Mouse (Mus musculus) urinary bladder, postnatal 0 days (tissue): Measurements from ENCODE around the gene Phyhd1. TPM values are rescaled to one million over a fixed set of nuclear protein-coding genes. Genes with fewer than 3 reads are reported as not detected.

ENCODE experiments used
- polyA plus RNA-seq: library from polyadenylated mRNA; unstranded; fragments of >200 nt; fragmentation: Nextera tagmentation; extraction: Ambion mirVana; gene quantifications from 2 replicates; pipeline ENCODE4 v1.2.1, GENCODE M21; 2015

Gene Phyhd1
- polyA plus RNA-seq: 7.8 and 8.7 TPM in 2 replicates

DNA sequence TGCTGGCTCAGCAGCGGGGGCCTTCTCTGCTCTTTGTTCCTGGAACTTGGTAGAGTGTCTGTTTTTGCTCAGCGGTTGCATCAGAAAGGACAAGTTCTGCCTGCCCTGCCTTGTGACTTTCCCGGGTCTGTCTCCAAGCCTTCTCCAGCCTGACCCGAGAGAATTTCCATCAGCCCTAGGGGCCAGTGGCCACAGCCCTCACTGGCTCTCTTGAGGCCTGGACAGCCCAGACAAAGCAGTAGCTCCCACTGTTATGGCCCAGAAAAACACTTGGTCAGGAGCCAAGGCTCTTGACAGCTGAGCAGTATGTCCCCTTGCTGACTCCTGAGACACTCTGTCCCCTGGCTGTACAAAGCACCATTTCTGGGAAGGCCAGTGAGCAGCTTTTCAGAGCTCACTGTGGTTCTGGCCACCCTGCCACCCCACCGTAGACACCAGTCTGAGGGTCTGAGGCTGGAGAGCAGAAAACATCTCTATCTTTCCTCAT lies at the start of gene Phyhd1:
Gene Phyhd1 (plus strand): TSS at position 437 of the 487 bp plus-strand sequence.

DNA sequence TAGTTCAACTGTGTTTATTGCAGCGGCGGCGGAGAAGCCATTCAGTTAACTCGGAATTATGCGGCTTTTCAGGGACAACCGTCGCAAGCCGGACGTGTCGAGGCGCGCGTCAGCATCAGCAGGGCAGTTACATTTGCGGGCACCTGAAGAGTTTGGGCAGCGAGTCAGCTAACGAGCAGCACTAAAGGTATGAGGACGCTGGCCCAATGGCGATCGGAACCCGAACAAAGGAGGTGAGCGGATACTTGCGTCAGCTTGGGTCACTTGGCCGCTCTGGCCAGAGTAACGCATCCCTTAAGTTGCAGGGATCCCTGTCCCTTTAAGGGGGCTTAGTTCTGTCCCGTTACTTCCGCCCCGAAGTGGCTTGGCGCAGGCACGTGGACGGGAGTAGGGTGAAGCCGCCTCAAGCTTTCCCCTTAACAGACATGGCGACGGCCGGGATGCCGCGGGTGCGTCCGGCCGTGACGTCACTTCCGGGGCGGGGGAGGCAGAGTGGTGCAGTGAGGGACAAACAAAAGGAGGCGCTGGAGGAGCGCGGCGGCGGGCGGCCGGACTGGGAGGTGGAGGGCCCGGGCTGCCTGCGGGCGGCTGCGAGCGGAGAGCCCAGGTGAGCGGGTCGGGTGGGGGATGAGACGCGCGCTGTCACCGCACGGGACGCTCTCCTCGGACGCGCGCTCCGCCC lies 28.7 kb upstream of the Phyhd1 start, which contains the start of gene Lrrc8a:
Gene Lrrc8a (plus strand): TSS at position 517 of the 682 bp plus-strand sequence.

DNA sequence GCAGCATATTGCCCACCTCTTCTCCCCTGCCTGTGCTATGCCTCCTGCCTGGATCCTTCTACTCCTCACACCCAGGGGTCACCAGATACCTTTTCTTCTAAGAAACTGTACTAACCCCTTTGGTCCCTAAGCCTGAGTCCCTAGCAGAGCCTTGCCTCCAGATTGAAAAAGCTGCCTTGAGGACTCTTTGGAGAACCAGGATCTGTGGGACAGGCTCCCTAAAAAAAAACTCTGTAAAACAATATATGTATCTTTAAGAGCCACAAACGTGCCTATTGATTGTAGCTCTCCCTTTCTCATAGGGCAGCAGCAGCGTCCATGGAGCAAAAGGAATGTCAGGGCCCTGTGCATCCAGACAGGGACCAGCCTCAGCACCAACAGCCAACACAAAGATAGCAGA lies 25.7 kb upstream of the Phyhd1 start, which contains the start of gene Gm28035:
Gene Gm28035 (plus strand): TSS at position 301 of the 400 bp plus-strand sequence.

DNA sequence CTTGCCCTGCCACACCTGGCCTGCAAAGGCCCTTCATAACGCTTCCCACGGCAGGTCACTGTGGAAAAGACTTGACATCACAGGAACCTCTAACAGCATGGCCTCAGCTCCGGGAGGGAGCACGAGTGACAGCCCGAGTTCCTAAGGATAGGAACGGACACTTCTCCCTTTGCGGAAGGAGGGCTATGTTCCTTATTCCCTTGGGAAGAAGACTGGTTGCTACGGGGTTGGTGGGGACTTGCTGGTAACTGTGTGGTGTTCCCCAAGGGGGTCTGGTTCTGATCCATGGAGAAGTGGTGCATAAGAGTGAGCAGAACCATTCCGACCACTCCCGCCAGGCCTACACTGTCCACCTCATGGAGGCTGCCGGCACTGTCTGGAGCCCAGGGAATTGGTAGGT lies 14.7 kb downstream of the Phyhd1 start, which contains the start of gene Gm28038:
Gene Gm28038 (plus strand): TSS at position 301 of the 400 bp plus-strand sequence.

DNA sequence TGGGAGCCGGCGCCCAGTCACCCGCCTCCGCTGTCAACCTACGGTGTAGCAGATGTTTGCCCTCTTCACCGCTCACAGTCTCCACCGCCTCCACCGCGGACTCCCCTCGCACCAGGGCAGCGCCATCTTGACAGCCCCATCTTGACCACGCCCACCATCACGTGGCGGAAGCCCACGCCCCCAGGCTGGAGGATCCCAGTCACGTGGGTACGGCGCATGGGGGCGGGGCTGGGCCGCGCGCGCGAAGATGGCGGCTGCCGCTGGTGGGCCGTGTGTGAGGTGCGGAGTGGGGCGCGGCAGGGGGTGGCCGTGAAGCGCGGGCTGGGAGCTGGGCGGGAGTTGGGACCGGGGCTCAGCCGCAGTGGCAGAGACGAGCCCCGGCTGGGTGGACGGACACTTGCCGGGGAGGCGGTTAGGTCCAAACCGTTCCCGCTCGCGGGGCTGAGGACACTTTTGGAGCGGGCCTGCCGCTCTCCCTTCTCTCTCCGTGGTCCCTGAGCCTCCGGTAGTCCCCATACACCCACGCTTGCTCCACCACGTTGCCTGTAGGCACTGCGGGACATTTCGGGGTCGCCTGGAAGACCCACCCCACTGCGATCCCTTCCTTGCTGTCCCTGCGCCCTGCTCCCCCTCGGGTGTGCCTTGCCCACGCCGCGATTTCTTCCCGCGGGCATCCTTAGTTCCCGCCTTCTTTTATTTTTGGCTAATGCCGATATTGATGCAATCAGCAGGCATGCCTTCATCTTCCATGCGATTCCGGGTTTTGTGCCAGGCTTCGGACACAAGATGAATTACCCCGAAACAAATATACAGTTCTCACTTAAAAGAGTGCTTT lies 20.4 kb downstream of the Phyhd1 start, which contains the start of the genes Dolk and Nup188:
Gene Dolk (minus strand): TSS at position 143 of the 835 bp plus-strand sequence.
Gene Nup188 (plus strand): TSS at position 206 of the 835 bp plus-strand sequence.

Other genes starting within 250 kb of the Phyhd1 start
- gene Wdr34, start 217.3 kb upstream of the Phyhd1 start, polyA plus RNA-seq: 13.7 and 13.8 TPM in 2 replicates
- 179 and 195 TPM in 2 replicates for gene Set, start 208.8 kb upstream of the Phyhd1 start, polyA plus RNA-seq
- 3.1 TPM in 2 replicates for gene Pkn3, start 188.5 kb upstream of the Phyhd1 start, polyA plus RNA-seq
- 24.9 and 27.9 TPM in 2 replicates for gene Zdhhc12, start 172.6 kb upstream of the Phyhd1 start, polyA plus RNA-seq
- 3.5 and 4.2 TPM in 2 replicates for gene Zer1, start 141.6 kb upstream of the Phyhd1 start, polyA plus RNA-seq
- gene Tbc1d13, start 132.5 kb upstream of the Phyhd1 start, polyA plus RNA-seq: 2.2 and 4.1 TPM in 2 replicates
- 22.8 TPM in 2 replicates for gene Endog, start 94.7 kb upstream of the Phyhd1 start, polyA plus RNA-seq
- gene Spout1, start 87.7 kb upstream of the Phyhd1 start, polyA plus RNA-seq: 25.1 and 25.8 TPM in 2 replicates
- 11.6 and 13.6 TPM in 2 replicates for gene Kyat1, start 60.4 kb upstream of the Phyhd1 start, polyA plus RNA-seq
- gene Lrrc8a, start 28.5 kb upstream of the Phyhd1 start, polyA plus RNA-seq: 27.9 and 29.2 TPM in 2 replicates
- gene Gm28035, start 25.6 kb upstream of the Phyhd1 start, polyA plus RNA-seq: 0.06 and 0.07 TPM in 2 replicates
- not detected in 2 replicates for gene Gm28038, start 14.8 kb downstream of the Phyhd1 start, polyA plus RNA-seq
- gene Dolk, start 20.1 kb downstream of the Phyhd1 start, polyA plus RNA-seq: 22.8 and 24.4 TPM in 2 replicates
- 12.3 TPM in 2 replicates for gene Nup188, start 20.2 kb downstream of the Phyhd1 start, polyA plus RNA-seq
- gene Sh3glb2, start 93.1 kb downstream of the Phyhd1 start, polyA plus RNA-seq: 77.9 and 87.5 TPM in 2 replicates
- 13.9 and 15.1 TPM in 2 replicates for gene Miga2, start 98.0 kb downstream of the Phyhd1 start, polyA plus RNA-seq
- 12.4 and 13.6 TPM in 2 replicates for gene Dolpp1, start 126.1 kb downstream of the Phyhd1 start, polyA plus RNA-seq
- 21.3 and 24.3 TPM in 2 replicates for gene Crat, start 149.6 kb downstream of the Phyhd1 start, polyA plus RNA-seq
- gene Ptpa, start 149.8 kb downstream of the Phyhd1 start, polyA plus RNA-seq: 80.9 and 81.6 TPM in 2 replicates
- 1.1 and 1.2 TPM in 2 replicates for gene Ier5l, start 208.0 kb downstream of the Phyhd1 start, polyA plus RNA-seq